Mouse (Mus musculus) gastrocnemius, postnatal 14 days (tissue): ENCODE data around the gene Pbx2. TPM values are rescaled to one million over a fixed set of nuclear protein-coding genes. Genes with fewer than 3 reads are reported as not detected.
A peak's percentile ranks its signal among the peaks of the same experiment; 100 is the strongest.

Source experiments
- DNase-seq: peaks from one replicate; pipeline ENCODE4 v3.0.0; 2021; ENCODE audit warnings: mixed read lengths
- intact Hi-C: fragments of 180-260 bp; cut with DNase I; formaldehyde crosslinking; loops from one replicate; pipeline ENCODE4 v1.15.1; 2025; ENCODE audit warnings: low total_unique reads
- total RNA-seq, 2 experiments: library from RNA; stranded (reverse); gene quantifications; 2 replicates each; pipeline ENCODE4 v1.2.3; 2021

Pbx2 gene
- total RNA-seq, 2 experiments from 2014 or later, result 17.3 to 17.9 TPM

DNA sequence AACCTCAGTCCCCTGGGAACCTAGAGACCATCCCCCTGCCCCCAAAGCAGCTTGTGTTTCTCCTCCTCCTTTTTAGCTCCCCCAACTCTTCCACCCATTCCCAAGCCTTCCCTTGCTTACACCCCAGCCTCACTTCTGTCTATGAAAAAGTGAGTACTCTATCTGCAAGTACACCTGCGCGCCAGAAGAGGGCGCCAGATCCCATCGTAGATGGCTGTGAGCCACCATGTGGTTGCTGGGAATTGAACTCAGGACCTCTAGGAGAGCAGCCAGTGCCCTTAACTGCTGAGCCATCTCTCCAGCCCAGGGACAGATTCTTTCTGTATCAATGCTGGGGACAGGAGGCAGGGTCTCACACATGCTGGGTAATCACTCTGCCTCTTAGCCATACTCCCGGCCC, 19.2 kb upstream of the Pbx2 start:
- intact Hi-C loops, result loop anchor here (5.0 kb wide), 1 partner anchor 45 kb away; the partner anchor contains the start of gene Egfl8
- no peak for DNase-seq

DNA sequence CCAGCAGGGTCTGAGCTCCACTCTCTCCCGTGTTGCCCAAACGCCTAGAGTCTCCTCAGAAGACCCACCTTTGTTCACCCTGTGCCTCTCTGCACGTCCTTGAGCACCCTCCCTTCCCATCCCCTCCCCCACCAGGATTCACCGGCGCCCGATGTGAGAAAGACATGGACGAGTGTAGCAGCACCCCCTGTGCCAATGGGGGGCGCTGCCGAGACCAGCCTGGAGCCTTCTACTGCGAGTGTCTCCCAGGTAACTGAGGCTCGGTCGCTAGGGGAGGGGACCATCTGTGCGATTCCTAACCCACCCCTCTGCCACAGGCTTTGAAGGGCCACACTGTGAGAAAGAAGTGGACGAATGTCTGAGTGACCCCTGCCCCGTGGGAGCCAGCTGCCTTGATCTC, 18.7 kb upstream of the Pbx2 start:
- intact Hi-C loops, result loop anchor here (5.0 kb wide), 1 partner anchor 45 kb away; the partner anchor contains the start of gene Egfl8
- DNase-seq, result no peak

DNA sequence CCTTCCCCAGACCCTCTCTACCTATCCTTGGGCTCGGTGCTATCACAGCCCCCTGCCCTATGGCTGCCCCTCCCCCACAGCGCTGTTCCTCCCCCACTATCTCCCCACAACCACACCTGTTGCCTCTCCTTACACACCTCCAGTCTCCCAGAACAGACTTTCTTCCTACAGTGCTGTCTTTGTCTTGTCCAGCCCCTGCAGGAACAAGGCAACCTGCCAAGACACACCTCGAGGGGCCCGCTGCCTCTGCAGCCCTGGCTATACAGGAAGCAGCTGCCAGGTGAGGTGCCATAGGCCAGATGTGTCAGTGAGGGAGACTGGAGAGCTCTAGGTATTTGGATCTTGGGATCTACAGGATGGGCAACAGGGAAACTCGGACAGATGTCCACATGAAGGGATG, 14.5 kb upstream of the Pbx2 start:
- intact Hi-C loops, result no loop called here
- no peak for DNase-seq

DNA sequence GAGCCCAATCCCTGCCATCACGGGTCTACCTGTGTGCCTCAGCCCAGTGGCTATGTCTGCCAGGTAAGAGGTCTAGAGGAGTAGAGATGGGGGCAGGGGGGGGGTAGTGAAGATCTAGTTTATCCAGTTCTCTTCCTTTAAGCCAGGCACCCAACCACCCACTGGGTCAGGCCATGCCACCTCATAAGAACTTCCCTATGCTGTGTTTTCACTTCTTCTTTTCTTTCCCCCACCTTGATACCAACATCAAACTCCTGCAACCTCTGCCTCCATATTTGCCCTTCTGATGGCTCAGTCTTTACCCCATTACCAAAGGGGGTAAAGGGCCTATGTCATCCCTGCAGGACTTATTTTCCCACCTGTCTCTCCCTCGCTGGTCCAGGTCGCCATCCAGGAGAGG, 13.0 kb upstream of the Pbx2 start:
- intact Hi-C loops, result no loop called here
- DNase-seq, result no peak

DNA sequence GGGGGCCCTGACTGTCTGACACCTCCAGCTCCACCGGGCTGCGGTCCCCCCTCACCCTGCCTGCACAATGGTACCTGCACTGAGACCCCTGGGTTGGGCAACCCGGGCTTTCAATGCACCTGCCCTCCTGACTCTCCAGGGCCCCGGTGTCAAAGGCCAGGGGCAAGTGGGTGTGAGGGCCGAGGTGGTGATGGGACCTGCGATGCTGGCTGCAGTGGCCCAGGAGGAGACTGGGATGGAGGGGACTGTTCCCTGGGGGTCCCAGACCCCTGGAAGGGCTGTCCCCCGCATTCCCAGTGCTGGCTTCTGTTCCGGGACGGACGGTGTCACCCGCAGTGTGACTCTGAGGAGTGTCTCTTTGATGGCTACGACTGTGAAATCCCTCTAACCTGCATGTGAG, 8.5 kb upstream of the Pbx2 start:
- intact Hi-C loops, result no loop called here
- no peak for DNase-seq

DNA sequence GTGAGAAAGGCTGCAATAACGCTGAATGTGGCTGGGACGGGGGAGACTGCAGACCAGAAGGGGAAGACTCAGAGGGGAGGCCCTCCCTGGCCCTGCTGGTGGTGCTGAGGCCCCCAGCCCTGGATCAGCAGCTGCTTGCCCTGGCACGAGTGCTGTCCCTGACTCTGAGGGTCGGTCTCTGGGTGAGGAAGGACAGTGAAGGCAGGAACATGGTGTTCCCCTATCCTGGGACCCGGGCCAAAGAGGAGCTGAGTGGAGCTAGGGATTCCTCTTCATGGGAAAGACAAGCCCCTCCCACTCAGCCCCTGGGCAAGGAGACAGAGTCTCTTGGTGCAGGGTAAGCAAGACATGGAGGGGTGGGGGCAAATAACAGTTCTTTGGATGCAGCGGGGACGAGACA, 7.7 kb upstream of the Pbx2 start:
- DNase-seq, result no peak
- intact Hi-C loops, result no loop called here

DNA sequence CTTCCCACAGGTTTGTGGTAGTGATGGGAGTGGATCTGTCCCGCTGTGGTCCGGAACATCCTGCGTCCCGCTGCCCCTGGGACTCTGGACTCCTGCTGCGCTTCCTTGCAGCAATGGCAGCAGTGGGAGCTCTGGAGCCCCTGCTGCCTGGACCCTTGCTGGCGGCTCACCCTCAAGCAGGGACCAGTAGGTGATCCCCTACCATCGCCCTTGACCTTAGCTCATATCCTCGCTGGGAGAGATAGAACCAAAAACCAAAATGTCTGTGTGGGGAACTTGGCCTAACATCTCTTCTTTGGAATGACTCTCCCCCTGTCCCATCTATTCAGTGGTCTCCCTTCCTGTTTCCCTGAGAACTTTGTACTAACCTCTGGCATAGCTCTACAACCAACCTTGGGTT, 7.2 kb upstream of the Pbx2 start:
- intact Hi-C loops, result no loop called here

DNA sequence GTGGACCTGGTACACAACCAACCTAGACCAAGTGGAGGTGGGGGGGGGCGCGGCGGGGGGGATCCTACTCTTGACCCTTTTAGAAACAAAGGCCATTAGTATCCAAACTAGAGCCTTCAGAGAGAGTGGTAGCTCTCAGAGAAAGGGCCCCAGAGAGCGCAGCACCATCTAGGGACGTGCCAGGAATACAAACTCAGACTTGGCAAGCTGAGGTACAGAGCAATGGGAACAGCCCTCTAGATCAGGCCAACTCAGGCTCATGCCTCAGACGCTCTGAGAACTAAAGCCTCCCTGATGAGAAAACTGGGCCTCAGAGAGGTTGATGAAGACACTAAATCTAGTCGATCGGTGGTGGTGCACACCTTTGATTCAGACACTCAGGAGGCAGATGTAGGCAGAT, 5.9 kb upstream of the Pbx2 start:
- no peak for DNase-seq
- intact Hi-C loops, result no loop called here

More for the DNA sequence above, 7.2 kb upstream of the Pbx2 start:
- no peak for DNase-seq

DNA sequence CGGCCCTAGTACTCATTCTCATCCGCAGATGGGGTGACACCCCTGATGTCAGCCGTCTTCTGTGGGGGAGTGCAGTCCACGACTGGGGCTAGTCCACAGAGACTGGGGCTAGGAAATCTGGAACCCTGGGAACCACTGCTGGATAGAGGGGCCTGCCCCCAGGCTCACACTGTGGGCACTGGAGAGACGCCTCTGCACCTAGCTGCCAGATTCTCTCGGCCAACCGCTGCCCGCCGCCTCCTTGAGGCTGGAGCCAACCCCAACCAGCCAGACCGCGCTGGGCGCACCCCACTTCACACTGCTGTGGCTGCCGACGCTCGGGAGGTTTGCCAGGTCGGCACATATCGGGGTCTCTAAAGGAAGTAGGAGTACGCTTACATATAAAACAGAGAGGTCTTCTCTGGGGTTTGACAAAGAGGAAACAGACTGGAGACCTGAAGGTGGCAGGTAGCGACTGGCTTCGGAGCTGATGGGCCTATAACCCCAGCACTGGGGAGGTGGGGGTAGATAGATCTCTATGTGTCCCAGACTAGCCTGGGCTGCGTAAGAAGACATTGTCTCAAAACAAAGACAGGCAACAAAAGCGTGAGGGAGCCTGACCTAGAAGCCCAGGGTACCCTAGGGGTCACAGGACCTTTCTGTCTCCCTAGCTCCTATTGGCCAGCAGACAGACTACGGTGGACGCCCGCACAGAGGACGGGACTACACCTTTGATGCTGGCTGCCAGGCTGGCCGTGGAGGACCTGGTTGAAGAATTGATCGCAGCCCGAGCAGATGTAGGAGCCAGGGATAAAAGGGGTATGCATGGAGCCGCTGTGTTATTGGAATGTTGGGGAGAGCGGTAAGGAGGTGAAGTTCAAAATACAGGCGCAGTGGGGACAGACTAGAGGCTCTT, 4.9 kb upstream of the Pbx2 start:
- intact Hi-C loops, result no loop called here
- no peak for DNase-seq

DNA sequence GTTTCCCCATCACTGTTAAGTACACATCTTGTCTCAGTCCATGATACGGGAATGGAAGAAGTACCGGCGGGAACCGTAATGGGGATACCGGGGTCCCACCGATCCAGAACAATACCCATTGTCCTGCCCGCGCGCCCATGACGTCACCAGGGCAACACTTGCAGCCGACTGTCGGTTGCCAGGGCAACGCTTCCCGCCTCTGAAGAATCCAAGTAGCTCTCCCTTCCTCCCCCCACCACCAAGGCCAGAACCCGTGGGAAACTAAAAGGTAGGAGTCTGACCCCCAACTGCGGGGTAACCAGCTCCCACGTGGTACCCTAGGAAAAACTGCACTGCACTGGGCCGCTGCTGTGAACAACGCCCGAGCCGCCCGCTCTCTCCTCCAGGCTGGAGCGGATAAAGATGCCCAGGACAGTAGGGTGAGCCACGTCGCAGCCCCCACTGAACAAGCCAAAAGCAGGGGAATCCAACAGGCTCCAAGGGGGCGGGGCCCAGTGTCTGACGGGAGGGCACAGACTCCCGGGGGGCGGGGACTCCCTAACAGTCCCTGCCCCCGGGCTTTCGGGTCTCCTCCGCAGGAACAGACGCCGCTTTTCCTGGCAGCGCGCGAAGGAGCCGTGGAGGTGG, 4.2 kb upstream of the Pbx2 start:
- peak; percentile 91 for DNase-seq
- intact Hi-C loops, result no loop called here

DNA sequence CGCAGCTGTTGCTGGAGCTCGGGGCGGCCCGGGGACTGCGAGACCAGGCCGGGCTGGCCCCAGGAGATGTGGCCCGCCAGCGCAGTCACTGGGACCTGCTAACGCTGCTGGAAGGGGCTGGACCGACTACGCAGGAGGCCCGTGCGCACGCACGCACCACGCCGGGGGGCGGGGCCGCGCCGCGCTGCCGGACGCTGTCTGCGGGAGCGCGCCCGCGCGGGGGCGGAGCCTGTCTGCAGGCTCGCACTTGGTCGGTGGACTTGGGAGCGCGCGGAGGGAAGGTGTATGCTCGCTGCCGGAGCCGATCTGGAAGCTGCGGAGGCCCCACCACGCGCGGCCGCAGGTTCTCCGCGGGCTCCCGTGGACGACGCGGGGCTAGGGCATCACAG, 3.6 kb upstream of the Pbx2 start:
- DNase-seq, result peak; percentile 97
- intact Hi-C loops, result no loop called here

DNA sequence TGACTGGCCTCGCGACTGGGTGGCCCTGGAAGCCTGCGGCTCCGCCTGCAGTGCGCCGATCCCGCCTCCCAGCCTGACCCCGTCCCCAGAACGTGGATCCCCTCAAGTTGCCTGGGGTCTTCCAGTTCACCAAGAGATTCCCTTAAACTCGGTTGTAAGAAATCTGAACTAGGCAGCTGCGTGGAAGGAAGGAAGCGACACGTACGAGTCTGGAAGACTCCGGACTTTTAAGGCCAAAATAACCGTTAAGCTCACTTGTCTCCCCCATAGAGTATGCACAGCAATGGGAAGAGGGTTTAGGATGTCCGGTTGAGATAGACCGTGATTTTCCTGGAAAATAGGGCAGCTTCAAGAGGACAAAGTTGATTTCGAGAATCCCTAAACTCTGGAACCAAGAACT, 3.3 kb upstream of the Pbx2 start:
- intact Hi-C loops, result no loop called here
- no peak for DNase-seq

DNA sequence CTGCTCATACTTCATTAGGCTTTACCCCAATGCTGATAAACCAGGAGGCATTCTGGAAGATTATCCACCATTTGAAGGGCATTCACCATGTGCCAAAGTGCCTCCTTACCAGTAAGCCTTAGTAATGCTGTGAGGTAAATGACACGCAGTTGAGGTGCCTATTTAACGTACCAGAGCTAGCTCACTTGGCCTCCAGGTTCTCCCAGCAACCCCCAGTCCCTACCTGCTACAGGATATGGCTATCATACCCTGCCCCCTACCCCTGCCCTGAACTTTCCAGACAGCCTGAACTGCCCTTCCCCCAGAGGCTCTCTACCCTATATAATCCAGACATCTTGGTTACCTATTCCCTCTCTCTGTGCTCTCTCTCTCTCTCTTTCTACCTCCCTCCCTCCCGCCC, 2.3 kb upstream of the Pbx2 start:
- intact Hi-C loops, result no loop called here

DNA sequence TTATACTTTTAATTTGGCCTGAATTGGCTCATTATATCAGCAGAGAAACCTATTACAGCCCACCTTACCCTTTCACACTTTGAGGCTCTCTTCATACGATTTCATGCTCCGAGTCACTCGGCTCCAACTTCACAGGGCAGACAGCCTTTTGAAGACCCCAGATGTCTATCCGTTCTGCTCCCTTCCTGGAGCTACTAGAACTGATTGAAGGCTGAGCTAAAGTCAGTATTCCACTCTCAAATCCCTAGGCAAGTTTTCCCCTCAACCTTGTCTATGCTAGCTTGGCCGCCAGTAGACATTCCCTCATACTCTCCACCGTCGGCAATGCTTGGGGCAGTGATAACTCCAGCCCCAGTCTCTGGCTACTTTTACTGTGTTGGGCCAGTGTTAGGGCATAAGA, 1.9 kb upstream of the Pbx2 start:
- no peak for DNase-seq
- intact Hi-C loops, result no loop called here

More for the DNA sequence above, 2.3 kb upstream of the Pbx2 start:
- DNase-seq, result no peak

DNA sequence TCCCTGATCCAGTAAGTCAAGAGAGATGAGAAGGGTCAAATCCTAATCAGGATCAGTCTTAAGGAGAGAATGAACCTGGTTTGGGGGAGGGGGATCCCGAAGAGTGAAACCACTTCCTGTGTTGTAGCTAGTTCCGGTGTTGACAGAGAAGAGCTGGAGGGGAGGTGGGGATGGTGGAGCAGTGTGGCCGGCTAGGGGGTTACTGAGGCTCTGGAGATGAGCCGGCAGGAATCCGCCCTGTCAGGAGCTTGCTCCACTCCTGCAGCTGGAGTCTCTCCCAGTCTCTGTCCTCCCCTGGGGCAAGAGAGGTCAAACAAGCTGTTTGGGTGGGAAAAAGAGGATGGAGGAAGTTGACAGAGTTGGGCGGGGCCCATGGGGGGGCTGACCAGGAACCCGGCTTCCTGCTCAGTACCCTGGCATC, 1.4 kb upstream of the Pbx2 start, which contains the start of gene Gpsm3:
TSS of gene Gpsm3 (plus strand) at position 126 of the 421 bp plus-strand sequence.
- DNase-seq, result peak; percentile 78
- intact Hi-C loops, result no loop called here

DNA sequence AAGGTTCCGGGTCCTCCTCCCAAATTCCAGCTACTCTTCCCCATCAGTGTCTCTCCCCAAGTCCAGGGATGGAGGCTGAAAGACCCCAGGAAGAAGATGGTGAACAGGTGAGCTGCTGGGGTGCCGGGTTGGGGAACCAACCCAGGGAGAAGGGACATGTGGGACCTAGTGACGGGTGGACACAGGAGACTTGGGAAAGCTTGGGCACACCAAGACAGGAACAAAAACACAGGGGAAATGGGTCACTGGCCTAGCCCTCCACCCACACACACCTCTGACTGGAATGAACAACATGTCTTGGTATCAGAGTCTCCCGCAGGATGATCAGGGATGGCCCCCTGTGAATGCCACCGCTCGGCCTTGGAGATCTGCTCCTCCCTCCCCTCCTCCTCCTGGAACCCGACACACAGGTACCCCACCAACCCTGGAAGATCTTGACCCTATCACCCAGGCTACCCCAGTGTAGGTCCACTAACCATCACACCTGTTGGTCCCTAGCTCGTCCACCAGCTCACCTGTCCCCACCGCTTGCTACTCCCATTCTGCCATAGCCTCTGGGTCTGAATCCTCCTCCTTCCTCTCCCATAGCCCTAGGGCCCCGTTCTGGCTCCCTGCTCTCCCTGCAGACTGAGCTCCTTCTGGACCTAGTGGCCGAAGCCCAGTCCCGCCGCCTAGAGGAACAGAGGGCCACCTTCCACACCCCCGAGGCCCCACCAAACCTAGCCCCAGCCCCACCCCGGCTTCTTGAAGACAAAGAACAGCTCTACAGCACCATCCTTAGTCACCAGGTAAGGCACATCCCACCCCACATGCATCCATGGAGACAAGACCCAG, 695 bp upstream of the Pbx2 start:
- intact Hi-C loops, result no loop called here
- DNase-seq, result no peak

DNA sequence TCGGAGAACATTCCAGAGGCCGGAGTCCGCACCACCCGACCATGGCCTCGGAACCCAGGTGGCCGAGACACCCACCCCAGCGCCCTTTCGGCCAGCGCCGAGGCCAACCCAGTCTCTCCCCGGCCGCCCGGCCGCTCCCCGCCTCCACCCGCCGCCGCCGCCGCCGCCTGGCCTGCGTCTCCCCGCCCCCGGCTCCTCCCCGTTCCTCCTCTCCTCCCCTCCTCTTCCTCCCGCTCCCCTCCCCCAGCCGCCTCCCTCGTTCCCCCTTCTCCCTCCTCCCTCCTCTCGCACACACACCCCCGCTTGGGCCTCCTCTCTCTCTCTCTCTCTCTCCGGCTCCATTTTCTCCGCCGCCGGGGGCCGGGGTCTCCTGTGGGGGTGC, 919 bp downstream of the Pbx2 start:
- peak; percentile 95 for DNase-seq
- intact Hi-C loops, result no loop called here

DNA sequence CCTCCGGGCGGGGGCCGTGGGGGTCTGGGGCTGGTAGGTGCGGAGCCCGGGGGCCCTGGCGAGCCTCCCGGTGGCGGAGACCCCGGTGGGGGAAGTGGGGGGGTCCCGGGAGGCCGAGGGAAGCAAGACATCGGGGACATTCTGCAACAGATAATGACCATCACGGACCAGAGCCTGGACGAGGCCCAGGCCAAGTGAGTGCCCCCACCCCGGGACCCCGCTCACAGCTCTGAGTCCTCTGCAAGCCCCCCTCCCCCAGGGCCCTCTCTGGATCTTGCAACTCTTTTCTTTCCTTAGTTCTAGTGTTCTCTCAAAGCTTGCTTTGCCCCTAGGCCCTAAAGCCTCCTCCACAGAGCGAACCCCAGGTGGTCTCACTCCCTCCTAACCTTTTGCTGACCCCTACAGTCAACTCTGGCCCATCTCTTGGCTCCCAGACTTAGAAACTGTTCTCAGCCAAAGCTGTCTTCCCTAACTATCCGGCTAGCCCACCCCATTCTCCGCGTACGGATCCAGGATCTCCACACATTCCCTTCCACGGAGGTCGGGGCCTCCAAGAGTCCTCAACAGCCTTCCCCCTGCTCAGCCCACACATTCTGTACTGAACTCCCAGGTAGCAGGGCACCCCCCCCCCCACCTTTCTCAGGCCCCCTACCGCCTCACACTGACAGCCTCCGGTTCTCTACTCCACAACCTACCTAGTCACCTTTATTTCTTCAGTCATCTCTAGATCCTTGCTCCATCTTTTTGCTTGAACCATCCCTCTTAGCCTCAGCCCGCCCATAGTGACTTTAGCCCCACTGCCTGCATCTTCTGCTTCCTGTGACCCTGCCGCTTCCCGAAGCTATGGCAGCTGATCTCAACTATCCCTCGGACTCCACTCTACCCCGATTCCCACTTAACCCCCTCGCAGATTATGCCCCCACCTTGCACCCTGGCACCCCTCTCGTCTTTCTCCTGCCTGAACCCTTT, 1.8 kb downstream of the Pbx2 start:
- intact Hi-C loops, result no loop called here
- DNase-seq, result no peak
